Mouse (Mus musculus) heart, embryonic 15.5 days (tissue): ENCODE results near the gene 1700028P14Rik. TPM values are rescaled to one million over a fixed set of nuclear protein-coding genes. Genes with fewer than 3 reads are reported as not detected.

ENCODE experiments used
- ATAC-seq: fragments of 200-750 bp; cut with Nextera tagmentation; replicated peaks from 2 replicates; pipeline ENCODE4 v1.8.0; 2017; ENCODE audit warnings: low read depth, moderate TSS enrichment; ENCODE audit not compliant: insufficient number of reproducible peaks, insufficient read depth, low FRiP score
- H3K27ac ChIP-seq: fragments of 300-500 bp; sonication (generic); 2 replicates; pipeline ENCODE4 v1.5.1; 2015; ENCODE audit warnings: mild to moderate bottlenecking, inconsistent platforms
- H3K27me3 ChIP-seq: fragments of 300-500 bp; sonication (generic); 2 replicates; pipeline ENCODE4 v1.6.1; 2015; ENCODE audit warnings: inconsistent platforms
- H3K36me3 ChIP-seq: fragments of 300-500 bp; sonication (generic); 2 replicates; pipeline ENCODE4 v1.6.1; 2015; ENCODE audit warnings: mild to moderate bottlenecking, inconsistent platforms
- H3K4me1 ChIP-seq: fragments of 300-500 bp; sonication (generic); replicated peaks from 2 replicates; pipeline ENCODE4 v1.6.1; 2015; ENCODE audit warnings: inconsistent platforms
- H3K4me2 ChIP-seq: fragments of 300-500 bp; sonication (generic); 2 replicates; pipeline ENCODE4 v1.6.1; 2015; ENCODE audit warnings: inconsistent platforms, mild to moderate bottlenecking, moderate library complexity
- H3K4me3 ChIP-seq: fragments of 300-500 bp; sonication (generic); 2 replicates; pipeline ENCODE4 v1.5.1; 2015; ENCODE audit warnings: mild to moderate bottlenecking, inconsistent platforms
- H3K9ac ChIP-seq: fragments of 300-500 bp; sonication (generic); 2 replicates; pipeline ENCODE4 v1.6.1; 2015; ENCODE audit warnings: mild to moderate bottlenecking, inconsistent platforms
- H3K9me3 ChIP-seq: fragments of 300-500 bp; sonication (generic); replicated peaks from 2 replicates; pipeline ENCODE4 v1.6.1; 2016; ENCODE audit warnings: inconsistent platforms
- WGBS: fragments of 180-500 bp; shearing (Covaris S2); methylation state at CpG from one replicate; pipeline ENCODE4 v1.1.7; 2015; ENCODE audit warnings: mixed read lengths; 5-methylcytosine and 5-hydroxymethylcytosine counted together
- polyA plus RNA-seq: library from polyadenylated mRNA; unstranded; fragments of >200 nt; fragmentation: Nextera tagmentation; extraction: Ambion mirVana; gene quantifications from 2 replicates; pipeline ENCODE4 v1.2.1, GENCODE M21; 2015

The 1700028P14Rik gene
- polyA plus RNA-seq, 1 experiment from 2014 or later = not detected

GRCm38 (mm10) chr19:23664083-23664482 lies 11.5 kb upstream of the 1700028P14Rik start:
- no peak overlapping the region for H3K9ac ChIP-seq
- H3K4me1 ChIP-seq = no peaks in the 10 kb centered on the region
- H3K9me3 ChIP-seq = no peaks in the 10 kb centered on the region
- H3K27me3 ChIP-seq = no peaks in the 10 kb centered on the region
- no peaks in the 10 kb centered on the region for H3K36me3 ChIP-seq
- 81% methylated on average over 7 of the region's 7 CpGs for WGBS
- H3K4me3 ChIP-seq = no peak overlapping the region
- no peak overlapping the region for H3K27ac ChIP-seq
- ATAC-seq = no peak
- H3K4me2 ChIP-seq = no peak overlapping the region

- Histone ChIP-seq H3K4me2 (no peak overlapping the region), H3K36me3 (no peaks in the 10 kb centered on the region), H3K4me1 (no peaks in the 10 kb centered on the region; the same call in 1 of the 2 replicates), H3K9me3 (no peaks in the 10 kb centered on the region), H3K27ac (no peak overlapping the region), H3K27me3 (0 out of 2 replicates have a peak, but pooled peaks cover 1% of the 10 kb centered on the region), H3K9ac (no peak overlapping the region), H3K4me3 (no peak overlapping the region)
- WGBS = 75% methylated on average over 4 of the region's 4 CpGs
- ATAC-seq = no peak
Measured at GRCm38 (mm10) chr19:23658350-23658749, 5.7 kb upstream of the 1700028P14Rik start.

- Histone ChIP-seq H3K4me1 (peaks cover 3% of the 10 kb centered on the region), H3K4me2 (no peak overlapping the region), H3K9me3 (no peaks in the 10 kb centered on the region), H3K9ac (no peak overlapping the region), H3K4me3 (no peak overlapping the region), H3K27me3 (0 out of 2 replicates have a peak, but pooled peaks cover 5% of the 10 kb centered on the region), H3K27ac (no peak overlapping the region), H3K36me3 (no peaks in the 10 kb centered on the region)
- 26% methylated on average over 12 of the region's 12 CpGs for WGBS
- no peak for ATAC-seq
Measured at GRCm38 (mm10) chr19:23657261-23657932, 4.8 kb upstream of the 1700028P14Rik start.

- 0 out of 2 replicates have a peak, but pooled peaks cover 9% of the 10 kb centered on the region for H3K27me3 ChIP-seq
- H3K4me1 ChIP-seq = peaks cover 3% of the 10 kb centered on the region
- no peak overlapping the region for H3K4me3 ChIP-seq
- ATAC-seq = no peak
- H3K27ac ChIP-seq = no peak overlapping the region
- no peak overlapping the region for H3K4me2 ChIP-seq
- 88% methylated on average over 5 of the region's 5 CpGs for WGBS
- H3K9ac ChIP-seq = no peak overlapping the region
- H3K9me3 ChIP-seq = no peaks in the 10 kb centered on the region
- no peaks in the 10 kb centered on the region for H3K36me3 ChIP-seq
Measured at GRCm38 (mm10) chr19:23653154-23653553, 542 bp upstream of the 1700028P14Rik start.

- H3K4me2 ChIP-seq = no peak overlapping the region
- 0 out of 2 replicates have a peak, but pooled peaks cover 4% of the 10 kb centered on the region for H3K27me3 ChIP-seq
- H3K9me3 ChIP-seq = no peaks in the 10 kb centered on the region
- H3K9ac ChIP-seq = no peak overlapping the region
- H3K4me3 ChIP-seq = no peak overlapping the region
- H3K4me1 ChIP-seq = no peaks in the 10 kb centered on the region
- no peaks in the 10 kb centered on the region for H3K36me3 ChIP-seq
- no peak for ATAC-seq
- no peak overlapping the region for H3K27ac ChIP-seq
- WGBS = 88% methylated on average over 7 of the region's 7 CpGs
Measured at GRCm38 (mm10) chr19:23647308-23647707, 5.3 kb downstream of the 1700028P14Rik start.

GRCm38 (mm10) chr19:23645347-23645746 lies 7.3 kb downstream of the 1700028P14Rik start:
- Histone ChIP-seq H3K9me3 (no peaks in the 10 kb centered on the region), H3K4me1 (no peaks in the 10 kb centered on the region), H3K4me3 (no peak overlapping the region), H3K36me3 (no peaks in the 10 kb centered on the region), H3K27ac (no peak overlapping the region), H3K9ac (no peak overlapping the region), H3K27me3 (no peaks in the 10 kb centered on the region), H3K4me2 (no peak overlapping the region)
- 73% methylated on average over 7 of the region's 7 CpGs for WGBS
- ATAC-seq = no peak

GRCm38 (mm10) chr19:23643819-23644218 lies 8.8 kb downstream of the 1700028P14Rik start:
- H3K4me2 ChIP-seq = no peak overlapping the region
- no peak overlapping the region for H3K9ac ChIP-seq
- H3K27me3 ChIP-seq = no peaks in the 10 kb centered on the region
- no peaks in the 10 kb centered on the region for H3K9me3 ChIP-seq
- H3K4me1 ChIP-seq = no peaks in the 10 kb centered on the region
- ATAC-seq = no peak
- no peak overlapping the region for H3K4me3 ChIP-seq
- WGBS = 85% methylated on average over 5 of the region's 5 CpGs
- no peak overlapping the region for H3K27ac ChIP-seq
- no peaks in the 10 kb centered on the region for H3K36me3 ChIP-seq

- WGBS = 72% methylated on average over 5 of the region's 5 CpGs
- Histone ChIP-seq H3K27ac (no peak overlapping the region), H3K4me1 (no peaks in the 10 kb centered on the region), H3K9ac (no peak overlapping the region), H3K9me3 (no peaks in the 10 kb centered on the region), H3K36me3 (no peaks in the 10 kb centered on the region), H3K4me3 (no peak overlapping the region), H3K27me3 (no peaks in the 10 kb centered on the region), H3K4me2 (no peak overlapping the region)
- ATAC-seq = no peak
Measured at GRCm38 (mm10) chr19:23636786-23637185, 15.8 kb downstream of the 1700028P14Rik start.

- no peaks in the 10 kb centered on the region for H3K9me3 ChIP-seq
- no peak for ATAC-seq
- H3K4me2 ChIP-seq = no peak overlapping the region
- WGBS = 72% methylated on average over 11 of the region's 11 CpGs
- no peak overlapping the region for H3K4me3 ChIP-seq
- H3K4me1 ChIP-seq = no peaks in the 10 kb centered on the region
- H3K27me3 ChIP-seq = no peaks in the 10 kb centered on the region
- H3K27ac ChIP-seq = no peak overlapping the region
- no peaks in the 10 kb centered on the region for H3K36me3 ChIP-seq
- no peak overlapping the region for H3K9ac ChIP-seq
Measured at GRCm38 (mm10) chr19:23631611-23632492, 20.8 kb downstream of the 1700028P14Rik start.

GRCm38 (mm10) chr19:23614268-23614667 lies 38.3 kb downstream of the 1700028P14Rik start:
- no peak; the same call in 1 of the 2 replicates for ATAC-seq
- no peaks in the 10 kb centered on the region for H3K27me3 ChIP-seq
- 0 out of 2 replicates have a peak overlapping the region, but pooled peaks have one; percentile 3 for H3K4me2 ChIP-seq
- no peak overlapping the region for H3K9ac ChIP-seq
- H3K4me1 ChIP-seq = peaks cover 5% of the 10 kb centered on the region; the same call in 1 of the 2 replicates
- no peaks in the 10 kb centered on the region for H3K9me3 ChIP-seq
- WGBS = 53% methylated on average over 7 of the region's 7 CpGs
- no peak overlapping the region for H3K4me3 ChIP-seq
- no peak overlapping the region for H3K27ac ChIP-seq
- H3K36me3 ChIP-seq = no peaks in the 10 kb centered on the region

- H3K9me3 ChIP-seq = no peaks in the 10 kb centered on the region
- peaks cover 5% of the 10 kb centered on the region; the same call in 1 of the 2 replicates for H3K4me1 ChIP-seq
- H3K27ac ChIP-seq = no peak overlapping the region
- WGBS = 70% methylated on average over 4 of the region's 4 CpGs
- H3K9ac ChIP-seq = no peak overlapping the region
- H3K4me2 ChIP-seq = no peak overlapping the region
- H3K4me3 ChIP-seq = no peak overlapping the region
- no peaks in the 10 kb centered on the region for H3K36me3 ChIP-seq
- H3K27me3 ChIP-seq = no peaks in the 10 kb centered on the region
- ATAC-seq = no peak
Measured at GRCm38 (mm10) chr19:23609724-23610123, 42.9 kb downstream of the 1700028P14Rik start.
